Mouse (Mus musculus) hindbrain, embryonic 12.5 days (tissue): ENCODE results near the gene Rps3a1. TPM values are rescaled to one million over a fixed set of nuclear protein-coding genes. Genes with fewer than 3 reads are reported as not detected.

ENCODE experiments used
- ATAC-seq: fragments of 200-750 bp; cut with Nextera tagmentation; 2 replicates; pipeline ENCODE4 v1.8.0; 2017; ENCODE audit warnings: moderate TSS enrichment; ENCODE audit not compliant: low FRiP score
- H3K27ac ChIP-seq: fragments of 300-500 bp; sonication (generic); 2 replicates; pipeline ENCODE4 v1.5.1; 2016; ENCODE audit warnings: mild to moderate bottlenecking
- H3K27me3 ChIP-seq: fragments of 300-500 bp; sonication (generic); 2 replicates; pipeline ENCODE4 v1.6.1; 2016; ENCODE audit warnings: mild to moderate bottlenecking
- H3K36me3 ChIP-seq: fragments of 300-500 bp; sonication (generic); 2 replicates; pipeline ENCODE4 v1.6.1; 2016; ENCODE audit warnings: mild to moderate bottlenecking
- H3K4me1 ChIP-seq: fragments of 300-500 bp; sonication (generic); 2 replicates; pipeline ENCODE4 v1.6.1; 2016
- H3K4me2 ChIP-seq: fragments of 300-500 bp; sonication (generic); replicated peaks from 2 replicates; pipeline ENCODE4 v1.6.1; 2016; ENCODE audit warnings: mild to moderate bottlenecking
- H3K4me3 ChIP-seq: fragments of 300-500 bp; sonication (generic); 2 replicates; pipeline ENCODE4 v1.5.1; 2016; ENCODE audit warnings: mild to moderate bottlenecking
- H3K9ac ChIP-seq: fragments of 300-500 bp; sonication (generic); 2 replicates; pipeline ENCODE4 v1.6.1; 2016; ENCODE audit warnings: mild to moderate bottlenecking, moderate library complexity
- H3K9me3 ChIP-seq: fragments of 300-500 bp; sonication (generic); replicated peaks from 2 replicates; pipeline ENCODE4 v1.6.1; 2016; ENCODE audit warnings: mild to moderate bottlenecking
- WGBS: fragments of 180-500 bp; shearing (Covaris S2); methylation state at CpG from one replicate; pipeline ENCODE4 v1.1.7; 2016; 5-methylcytosine and 5-hydroxymethylcytosine counted together
- polyA plus RNA-seq: library from polyadenylated mRNA; unstranded; fragments of >200 nt; fragmentation: Nextera tagmentation; extraction: Ambion mirVana; gene quantifications from 2 replicates; pipeline ENCODE4 v1.2.1, GENCODE M21; 2016

Rps3a1 gene
- 842 and 871 TPM in 2 replicates for polyA plus RNA-seq

GRCm38 (mm10) chr3:86142263-86142933, at the start of gene Rps3a1:
Rps3a1 (minus strand) TSS chr3:86142702.
- Histone ChIP-seq H3K36me3 (peaks cover 34% of the 10 kb centered on the region), H3K27me3 (no peaks in the 10 kb centered on the region), H3K27ac (peak within 1 kb of the TSS; percentile 92), H3K4me1 (peaks cover 17% of the 10 kb centered on the region), H3K4me3 (peak within 1 kb of the TSS; percentile 93), H3K9me3 (no peaks in the 10 kb centered on the region), H3K9ac (peak within 1 kb of the TSS; percentile 99), H3K4me2 (peak within 1 kb of the TSS; percentile 85)
- ATAC-seq = peak; percentile 97
- under 1% methylated on average over 77 of the region's 77 CpGs for WGBS

GRCm38 (mm10) chr3:86187736-86188389, 45.4 kb upstream of the Rps3a1 start:
- Histone ChIP-seq H3K4me3 (no peak overlapping the region), H3K9me3 (no peaks in the 10 kb centered on the region), H3K4me1 (no peaks in the 10 kb centered on the region), H3K36me3 (no peaks in the 10 kb centered on the region), H3K27me3 (no peaks in the 10 kb centered on the region), H3K9ac (no peak overlapping the region), H3K27ac (no peak overlapping the region), H3K4me2 (no peak overlapping the region)
- no peak for ATAC-seq
- WGBS = 72% methylated on average over 5 of the region's 5 CpGs

- Histone ChIP-seq H3K27ac (no peak overlapping the region), H3K9me3 (no peaks in the 10 kb centered on the region), H3K4me1 (no peaks in the 10 kb centered on the region), H3K4me2 (no peak overlapping the region), H3K36me3 (no peaks in the 10 kb centered on the region), H3K4me3 (no peak overlapping the region), H3K9ac (no peak overlapping the region), H3K27me3 (no peaks in the 10 kb centered on the region)
- WGBS = 90% methylated on average over 7 of the region's 7 CpGs
- ATAC-seq = no peak
These were observed 42.0 kb upstream of the Rps3a1 start for GRCm38 (mm10) chr3:86184546-86184945.

- Histone ChIP-seq H3K36me3 (no peaks in the 10 kb centered on the region), H3K4me1 (no peaks in the 10 kb centered on the region), H3K9ac (no peak overlapping the region), H3K9me3 (no peaks in the 10 kb centered on the region), H3K27me3 (no peaks in the 10 kb centered on the region), H3K27ac (no peak overlapping the region), H3K4me2 (no peak overlapping the region), H3K4me3 (no peak overlapping the region)
- ATAC-seq = no peak
- WGBS = 77% methylated on average over 5 of the region's 5 CpGs
These were observed 38.6 kb upstream of the Rps3a1 start for GRCm38 (mm10) chr3:86181107-86181506.

- 86% methylated on average over 7 of the region's 7 CpGs for WGBS
- no peak overlapping the region for H3K4me2 ChIP-seq
- no peak overlapping the region for H3K9ac ChIP-seq
- no peaks in the 10 kb centered on the region for H3K4me1 ChIP-seq
- H3K36me3 ChIP-seq = no peaks in the 10 kb centered on the region
- H3K9me3 ChIP-seq = no peaks in the 10 kb centered on the region
- H3K4me3 ChIP-seq = no peak overlapping the region
- H3K27me3 ChIP-seq = no peaks in the 10 kb centered on the region
- H3K27ac ChIP-seq = no peak overlapping the region
- no peak for ATAC-seq
These were observed 37.2 kb upstream of the Rps3a1 start for GRCm38 (mm10) chr3:86179714-86180113.

- Histone ChIP-seq H3K27ac (no peak overlapping the region), H3K9ac (no peak overlapping the region), H3K36me3 (no peaks in the 10 kb centered on the region), H3K27me3 (no peaks in the 10 kb centered on the region), H3K4me3 (no peak overlapping the region), H3K9me3 (no peaks in the 10 kb centered on the region), H3K4me2 (no peak overlapping the region), H3K4me1 (no peaks in the 10 kb centered on the region)
- ATAC-seq = no peak
- WGBS = 84% methylated on average over 8 of the region's 8 CpGs
These were observed 26.4 kb upstream of the Rps3a1 start for GRCm38 (mm10) chr3:86168841-86169425.

- 78% methylated on average over 9 of the region's 9 CpGs for WGBS
- H3K4me3 ChIP-seq = no peak overlapping the region
- H3K9me3 ChIP-seq = no peaks in the 10 kb centered on the region
- H3K27ac ChIP-seq = no peak overlapping the region
- no peak for ATAC-seq
- H3K36me3 ChIP-seq = no peaks in the 10 kb centered on the region
- H3K27me3 ChIP-seq = no peaks in the 10 kb centered on the region
- H3K4me1 ChIP-seq = 0 out of 2 replicates have a peak, but pooled peaks cover 5% of the 10 kb centered on the region
- H3K9ac ChIP-seq = no peak overlapping the region
- no peak overlapping the region for H3K4me2 ChIP-seq
These were observed 7.0 kb upstream of the Rps3a1 start for GRCm38 (mm10) chr3:86149521-86149920.

- no peaks in the 10 kb centered on the region for H3K36me3 ChIP-seq
- WGBS = 78% methylated on average over 6 of the region's 6 CpGs
- H3K9ac ChIP-seq = no peak overlapping the region
- 0 out of 2 replicates have a peak, but pooled peaks cover 5% of the 10 kb centered on the region for H3K4me1 ChIP-seq
- H3K9me3 ChIP-seq = no peaks in the 10 kb centered on the region
- H3K4me2 ChIP-seq = no peak overlapping the region
- H3K4me3 ChIP-seq = no peak overlapping the region
- no peaks in the 10 kb centered on the region for H3K27me3 ChIP-seq
- H3K27ac ChIP-seq = no peak overlapping the region
- no peak for ATAC-seq
These were observed 6.6 kb upstream of the Rps3a1 start for GRCm38 (mm10) chr3:86149063-86149462.

- H3K36me3 ChIP-seq = peaks cover 24% of the 10 kb centered on the region
- H3K27me3 ChIP-seq = no peaks in the 10 kb centered on the region
- 0 out of 2 replicates have a peak, but pooled peaks have one; percentile 11 for ATAC-seq
- 83% methylated on average over 6 of the region's 6 CpGs for WGBS
- H3K4me1 ChIP-seq = peaks cover 17% of the 10 kb centered on the region
- no peak overlapping the region for H3K4me3 ChIP-seq
- H3K9ac ChIP-seq = 0 out of 2 replicates have a peak overlapping the region, but pooled peaks have one; percentile 4
- H3K4me2 ChIP-seq = no peak overlapping the region
- no peaks in the 10 kb centered on the region for H3K9me3 ChIP-seq
- no peak overlapping the region for H3K27ac ChIP-seq
These were observed 841 bp upstream of the Rps3a1 start for GRCm38 (mm10) chr3:86143343-86143742.

GRCm38 (mm10) chr3:86142934-86143317, 424 bp upstream of the Rps3a1 start:
- peak; percentile 40 for ATAC-seq
- Histone ChIP-seq H3K9ac (0 out of 2 replicates have a peak overlapping the region, but pooled peaks have one; percentile 4), H3K27ac (no peak overlapping the region), H3K36me3 (peaks cover 28% of the 10 kb centered on the region), H3K4me1 (peaks cover 17% of the 10 kb centered on the region), H3K9me3 (no peaks in the 10 kb centered on the region), H3K4me3 (peak overlapping the region; percentile 93; the same call in 1 of the 2 replicates), H3K27me3 (no peaks in the 10 kb centered on the region), H3K4me2 (peak overlapping the region; percentile 34)
- 42% methylated on average over 6 of the region's 6 CpGs for WGBS

GRCm38 (mm10) chr3:86141886-86142262, 628 bp downstream of the Rps3a1 start:
- Histone ChIP-seq H3K27me3 (no peaks in the 10 kb centered on the region), H3K36me3 (peaks cover 38% of the 10 kb centered on the region), H3K9me3 (no peaks in the 10 kb centered on the region), H3K4me1 (peaks cover 17% of the 10 kb centered on the region), H3K4me3 (peak overlapping the region; percentile 93), H3K27ac (peak overlapping the region; percentile 92), H3K4me2 (peak overlapping the region; percentile 85), H3K9ac (peak overlapping the region; percentile 99)
- under 1% methylated on average over 18 of the region's 18 CpGs for WGBS
- peak; percentile 36 for ATAC-seq

GRCm38 (mm10) chr3:86141366-86141765, 1.1 kb downstream of the Rps3a1 start:
- peaks cover 43% of the 10 kb centered on the region for H3K36me3 ChIP-seq
- no peak for ATAC-seq

More at GRCm38 (mm10) chr3:86141366-86141765, 1.1 kb downstream of the Rps3a1 start:
- 14% methylated on average over 7 of the region's 7 CpGs for WGBS
- Histone ChIP-seq H3K4me3 (peak overlapping the region; percentile 93), H3K9me3 (no peaks in the 10 kb centered on the region), H3K4me2 (peak overlapping the region; percentile 85), H3K4me1 (peaks cover 17% of the 10 kb centered on the region), H3K27ac (no peak overlapping the region), H3K9ac (peak overlapping the region; percentile 99), H3K27me3 (no peaks in the 10 kb centered on the region)
